Mouse (Mus musculus): ENCODE results near the gene Serpina1e.

The Serpina1e gene

GRCm38 (mm10) chr12:103958798-103959197 lies at the start of gene Serpina1e:
Gene Serpina1e (minus strand): TSS chr12:103958975.
- DNase-seq (ENCODE audit: low read depth), result no peak

GRCm38 (mm10) chr12:104004689-104005088 lies 45.9 kb upstream of the Serpina1e start:
- DNase-seq (ENCODE audit: low read depth), result no peak

DNA sequence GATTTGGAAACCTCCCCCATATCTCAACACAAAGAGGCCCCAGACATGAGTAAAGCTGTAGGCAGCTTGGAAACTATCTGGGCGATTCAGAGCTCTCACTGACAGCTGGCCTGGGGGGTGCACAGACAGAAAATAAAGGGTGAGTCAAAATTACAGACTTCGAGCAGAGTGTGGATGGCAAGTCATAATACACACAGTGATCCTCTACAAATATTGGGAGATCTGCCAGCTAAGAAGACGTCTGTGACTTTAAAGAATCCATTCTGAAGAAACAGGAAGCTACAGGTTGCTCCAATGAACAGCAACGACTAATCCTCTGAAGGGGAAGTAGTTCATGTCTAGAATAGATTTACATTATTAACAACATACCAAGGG lies 44.5 kb upstream of the Serpina1e start:
- no peak for DNase-seq (ENCODE audit: low read depth)

- DNase-seq (ENCODE audit: low read depth), result no peak
Measured at GRCm38 (mm10) chr12:104002569-104003237, 43.9 kb upstream of the Serpina1e start.

GRCm38 (mm10) chr12:104000594-104000993 lies 41.8 kb upstream of the Serpina1e start:
- peak; percentile 54 for DNase-seq (ENCODE audit: low read depth)

DNA sequence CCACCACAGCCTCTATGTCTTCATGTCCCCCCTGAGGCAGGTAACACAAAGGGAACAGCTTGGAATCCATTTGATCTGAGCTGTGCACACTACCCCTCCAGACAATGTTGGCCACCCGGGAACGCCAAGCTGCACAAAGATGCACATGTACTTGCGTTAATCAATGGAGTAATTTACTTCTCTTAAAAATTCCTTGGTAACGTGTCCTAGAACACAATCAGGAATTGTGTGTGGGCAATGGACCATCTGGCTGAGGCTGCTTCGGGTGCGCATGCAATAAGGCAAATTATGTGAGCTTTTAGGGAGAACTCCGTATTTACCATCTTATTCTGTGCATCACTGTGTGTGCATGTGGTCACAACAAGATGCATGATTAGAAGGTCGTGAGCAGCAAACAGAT lies 40.8 kb upstream of the Serpina1e start:
- no peak for DNase-seq (ENCODE audit: low read depth)

DNA sequence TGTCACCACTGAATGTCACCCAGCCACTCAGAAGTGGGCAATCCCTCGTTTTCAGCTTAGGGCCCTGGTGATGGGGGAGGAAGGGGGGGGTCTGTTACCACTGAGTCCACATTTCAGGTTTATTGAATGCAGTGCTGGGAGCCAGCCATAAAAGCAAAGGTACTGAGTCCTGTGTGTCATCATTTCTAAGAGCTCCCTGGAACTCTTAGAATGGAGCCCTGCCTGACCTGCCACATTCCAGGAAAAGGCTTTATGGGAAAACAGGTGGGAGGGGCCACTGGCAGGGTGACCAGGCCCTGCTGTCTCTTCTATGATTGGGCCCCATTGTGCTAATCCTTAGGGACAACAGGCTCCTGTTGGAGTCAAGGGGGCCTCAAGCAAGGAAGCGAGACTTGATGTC lies 37.7 kb upstream of the Serpina1e start:
- DNase-seq (ENCODE audit: low read depth), result no peak

- DNase-seq (ENCODE audit: low read depth), result peak; percentile 79
Measured at GRCm38 (mm10) chr12:103995292-103996072, 36.7 kb upstream of the Serpina1e start.

- DNase-seq (ENCODE audit: low read depth), result no peak
Measured at GRCm38 (mm10) chr12:103992945-103993344, 34.2 kb upstream of the Serpina1e start.

DNA sequence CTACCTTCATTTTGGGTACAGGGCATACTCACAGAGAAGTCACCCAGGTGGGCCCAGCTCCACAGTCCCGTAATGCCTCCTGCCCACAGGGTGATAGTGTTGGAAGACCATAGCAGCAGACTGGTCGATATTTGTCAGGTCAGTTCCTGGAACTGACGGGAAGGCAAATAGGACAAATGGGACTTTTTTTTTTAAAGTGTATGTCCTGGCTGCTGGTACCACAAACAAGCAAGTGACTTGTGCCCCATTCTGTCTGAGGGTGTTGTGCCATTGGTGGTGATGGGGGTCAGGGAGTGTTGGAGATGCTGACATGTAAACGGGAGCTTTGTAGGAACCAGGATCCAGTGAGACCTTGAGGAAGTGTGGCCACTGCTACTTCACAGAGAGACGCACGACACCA lies 31.1 kb upstream of the Serpina1e start, which contains the start of gene Serpina11:
Gene Serpina11 (minus strand): TSS at position 101 of the 400 bp plus-strand sequence.
- no peak for DNase-seq (ENCODE audit: low read depth)

DNA sequence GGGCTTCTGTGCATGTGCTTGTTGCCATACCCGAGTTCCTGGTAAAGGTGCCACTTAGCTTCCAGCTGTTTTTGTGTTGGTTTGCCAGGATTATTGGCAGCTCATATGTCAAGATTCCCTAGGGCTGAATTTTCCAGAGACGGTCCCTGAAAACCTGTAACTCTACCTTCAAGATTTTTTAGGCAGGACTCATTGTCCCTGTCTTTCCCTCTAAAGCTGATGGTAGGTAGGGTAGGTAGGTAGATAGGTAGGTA lies 30.7 kb upstream of the Serpina1e start:
- DNase-seq (ENCODE audit: low read depth), result no peak

DNA sequence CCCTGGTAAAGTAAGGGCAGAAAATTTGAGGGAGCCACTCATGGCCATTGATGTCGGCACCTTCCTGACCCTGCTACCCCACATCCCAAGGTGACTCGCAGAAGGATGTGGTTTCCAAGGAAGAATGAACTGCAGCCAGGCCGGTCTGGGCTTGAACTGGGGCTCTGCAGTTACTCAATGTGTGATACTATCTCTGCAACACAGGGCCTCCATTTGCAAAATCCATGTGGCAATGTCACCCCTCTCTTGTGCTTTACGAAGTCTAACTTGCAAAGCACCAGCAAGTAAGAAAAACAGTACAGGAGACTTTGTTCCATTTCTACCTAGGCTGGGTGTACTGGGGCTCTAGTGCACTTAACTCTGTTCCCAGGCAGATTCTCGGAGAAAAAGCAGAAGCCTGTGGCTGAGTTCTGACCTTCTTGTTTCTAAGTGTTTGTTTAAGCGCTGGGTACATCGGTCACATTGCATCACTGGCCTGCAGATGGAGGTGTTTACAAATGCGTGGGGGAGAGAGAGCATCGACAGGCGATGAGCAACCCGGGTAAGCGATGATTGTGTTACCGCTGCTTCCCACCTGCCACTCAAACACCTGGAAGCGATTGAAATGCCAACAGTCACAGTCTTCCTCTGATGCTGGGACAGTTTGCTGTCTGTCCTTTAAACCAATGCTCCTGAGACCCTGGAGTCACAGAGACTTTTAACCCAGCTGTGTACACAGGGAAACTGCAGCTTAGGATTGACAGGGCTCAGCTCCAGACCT lies 30.2 kb upstream of the Serpina1e start:
- no peak for DNase-seq (ENCODE audit: low read depth)

DNA sequence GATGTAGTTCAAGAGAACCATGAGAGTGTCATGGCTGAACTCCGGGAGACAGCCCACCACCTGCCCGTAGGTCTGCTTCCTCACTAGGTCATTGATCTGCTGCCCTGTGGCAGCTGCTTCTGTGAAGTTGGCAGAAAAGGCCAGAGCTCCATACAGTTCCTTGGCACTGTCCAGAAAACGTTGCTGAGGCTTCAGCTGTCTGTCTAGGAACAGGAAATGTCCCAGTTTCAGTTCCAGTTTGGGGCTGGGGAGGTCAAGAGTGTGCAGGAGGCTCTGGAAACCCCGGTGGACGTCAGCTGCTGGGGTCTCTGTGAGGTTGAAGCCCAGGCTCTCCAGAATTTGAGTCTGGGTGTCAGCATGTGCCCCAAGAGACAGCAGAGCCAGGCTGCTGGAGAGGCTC lies 27.1 kb upstream of the Serpina1e start:
- no peak for DNase-seq (ENCODE audit: low read depth)

DNA sequence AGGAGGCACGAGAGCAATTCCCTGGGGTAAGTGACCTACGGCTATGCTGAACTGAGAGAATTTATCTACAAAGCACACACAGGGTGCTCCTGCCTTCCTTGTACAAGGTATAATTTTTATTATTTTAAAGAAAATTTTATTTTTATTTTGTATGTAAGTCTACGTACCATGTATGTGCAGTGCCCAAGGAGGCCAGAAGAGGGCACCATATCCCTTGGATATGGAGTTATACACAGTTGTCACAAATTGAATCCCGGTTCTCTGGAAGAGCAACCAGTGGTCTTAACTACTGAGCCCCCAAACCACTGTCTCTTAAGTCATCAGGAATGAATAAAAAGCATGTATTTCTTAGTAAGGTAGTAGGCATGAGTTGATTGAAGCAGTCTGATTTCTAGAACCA lies 26.2 kb upstream of the Serpina1e start:
- DNase-seq (ENCODE audit: low read depth), result peak; percentile 57

GRCm38 (mm10) chr12:103981646-103982360 lies 23.0 kb upstream of the Serpina1e start:
- DNase-seq (ENCODE audit: low read depth), result no peak

DNA sequence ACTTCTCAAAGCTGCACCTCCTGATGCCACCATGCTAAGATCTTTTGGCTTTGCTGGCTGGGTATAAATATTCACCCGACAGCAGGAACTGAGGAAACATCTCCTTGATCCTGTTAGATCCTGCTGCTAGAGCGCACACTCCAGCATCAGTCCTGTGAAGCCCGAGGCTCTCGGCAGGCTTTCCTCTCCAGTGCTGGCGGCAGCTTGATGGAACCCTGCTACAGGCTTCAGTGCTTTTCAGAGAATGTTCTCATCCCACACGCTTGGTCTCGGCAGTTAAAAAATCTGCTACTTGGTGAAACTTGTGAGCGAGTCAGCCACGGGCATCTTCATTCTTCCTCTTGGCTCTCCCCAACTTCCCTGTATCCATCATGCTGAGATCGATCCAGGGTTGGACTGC lies 19.5 kb upstream of the Serpina1e start:
- no peak for DNase-seq (ENCODE audit: low read depth)

DNA sequence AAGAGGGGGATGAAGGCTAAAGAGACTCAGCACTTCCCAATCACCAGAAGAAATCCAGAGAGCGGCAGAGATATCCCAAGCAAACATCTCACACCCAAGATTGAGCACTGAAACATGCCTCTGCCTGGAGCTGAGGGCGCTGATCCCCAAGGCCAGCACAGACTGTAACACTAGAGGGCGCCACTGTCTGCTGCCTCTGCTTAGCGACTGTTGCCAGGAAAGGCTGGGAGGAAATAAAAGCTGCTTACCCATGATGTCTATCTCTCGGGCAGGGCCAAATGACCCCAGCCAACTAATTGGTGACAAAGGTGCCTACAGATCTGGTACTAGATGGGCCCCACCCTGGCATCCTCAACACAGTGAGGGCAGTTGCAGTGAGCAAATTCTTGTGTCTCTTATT lies 19.1 kb upstream of the Serpina1e start:
- DNase-seq (ENCODE audit: low read depth), result peak; percentile 37

- no peak for DNase-seq (ENCODE audit: low read depth)
Measured at GRCm38 (mm10) chr12:103977060-103977459, 18.3 kb upstream of the Serpina1e start.

- no peak for DNase-seq (ENCODE audit: low read depth)
Measured at GRCm38 (mm10) chr12:103971080-103971479, 12.3 kb upstream of the Serpina1e start.

DNA sequence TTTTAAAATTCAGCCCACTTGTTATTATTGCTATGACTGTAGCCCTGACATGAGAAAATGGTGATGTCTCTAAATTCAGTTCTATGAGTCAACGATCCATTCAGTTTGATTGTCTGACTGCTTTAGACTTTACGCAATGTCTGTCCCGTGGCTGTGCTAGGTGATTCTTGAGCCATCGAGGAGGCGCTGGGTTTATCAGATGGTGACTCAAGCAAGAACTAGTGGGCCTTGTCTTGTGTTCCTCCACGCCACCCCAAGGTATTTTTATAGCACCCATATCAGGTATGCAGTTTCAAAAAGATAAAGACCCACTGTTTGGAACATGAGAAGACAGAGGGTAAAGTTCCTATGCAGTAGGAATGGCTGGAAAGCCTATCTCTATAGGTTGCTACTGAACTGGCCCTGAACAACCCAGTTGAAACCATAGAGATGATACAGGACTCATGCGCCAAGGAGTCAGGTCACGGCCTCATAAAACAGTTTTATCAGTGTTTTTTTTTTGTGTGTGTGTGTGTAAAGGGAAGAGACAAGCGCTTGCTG lies 10.9 kb upstream of the Serpina1e start:
- DNase-seq (ENCODE audit: low read depth), result no peak

GRCm38 (mm10) chr12:103966761-103967160 lies 8.0 kb upstream of the Serpina1e start:
- no peak for DNase-seq (ENCODE audit: low read depth)

DNA sequence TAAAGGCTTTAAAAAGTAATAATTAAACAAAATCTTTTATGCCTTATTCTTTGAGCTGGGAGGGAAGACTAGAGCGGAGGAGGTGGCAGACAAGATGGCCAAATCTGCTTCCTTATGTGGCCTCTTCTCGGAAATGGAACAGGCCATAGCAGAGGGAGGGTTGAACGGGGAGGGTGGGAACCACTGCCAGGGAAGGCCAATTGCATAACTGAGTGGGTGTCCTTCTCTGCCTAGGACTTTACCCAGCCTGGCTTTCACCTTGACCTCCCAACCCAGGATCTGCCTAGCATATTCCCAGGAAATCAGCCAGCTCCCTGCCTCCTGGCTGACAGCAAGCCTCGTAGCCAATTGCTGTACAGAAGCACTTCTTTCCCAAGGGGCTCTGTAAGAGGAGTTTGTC lies 4.5 kb upstream of the Serpina1e start:
- DNase-seq (ENCODE audit: low read depth), result no peak
